Mouse (Mus musculus) G1E (cell line): ENCODE measurements around the gene Gm17657.

Experiments
- CTCF ChIP-seq: IDR thresholded peaks from 2 replicates; pipeline ENCODE4 v1.5.1; 2012; ENCODE audit warnings: low read depth, low read length, inconsistent platforms, mixed read lengths
- GATA1 ChIP-seq: IDR thresholded peaks from 2 replicates; pipeline ENCODE4 v1.6.1; 2012; ENCODE audit warnings: borderline replicate concordance, low read length, inconsistent platforms, mixed read lengths
- TAL1 ChIP-seq: conservative IDR thresholded peaks from 2 replicates; pipeline ENCODE4 v1.6.1; 2012; ENCODE audit warnings: low read depth, low read length, inconsistent platforms, mixed read lengths

- no peak for TF ChIP-seq CTCF
- no peak for TF ChIP-seq GATA1
- TF ChIP-seq TAL1 = no peak
Measured at GRCm38 (mm10) chr17:29552162-29552732, 2.8 kb upstream of the Gm17657 start, which contains the start of gene Tmem217.
